8 mouse cellular contexts compared by ENCODE assay signal in the genomic region with DNA sequence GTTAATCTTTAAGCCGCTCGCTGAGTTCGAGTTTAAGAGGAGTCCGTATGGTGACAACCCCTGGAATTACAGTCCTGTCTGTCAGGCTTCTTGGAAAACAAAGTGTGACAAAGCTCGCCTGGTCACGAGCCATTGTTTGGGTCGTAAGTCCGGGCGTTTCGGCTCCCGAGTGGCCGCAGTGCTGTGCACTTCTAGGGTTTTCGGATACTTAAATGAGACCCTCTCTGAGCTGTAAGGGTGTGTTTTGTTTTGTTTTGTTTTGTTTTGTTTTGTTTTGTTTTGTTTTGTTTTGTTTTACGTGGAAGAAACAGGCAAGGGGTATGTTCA. TPM values are rescaled to one million over a fixed set of nuclear protein-coding genes. Genes with fewer than 3 reads are reported as not detected.
DNase-seq lines count a peak whose midpoint lies in the region; ATAC-seq and TF ChIP-seq lines count a peak whose summit lies in the region.

No protein-coding gene starts in this region.

- TF ChIP-seq POLR2A in lung, adult 2 months (IDR thresholded peaks at IDR 0.05; ENCODE audit: borderline replicate concordance, extremely low read depth, low read depth, low read length): no peak

- no peak for TF ChIP-seq CTCF in lung, adult 2 months (IDR thresholded peaks at IDR 0.05; ENCODE audit: insufficient read depth, low read length)

- H3K9ac ChIP-seq in forebrain, embryonic 12.5 days: peak overlapping the region; percentile 68
- peak overlapping the region; percentile 92 for H3K9ac ChIP-seq in limb, embryonic 12.5 days (replicated peaks)
- peak overlapping the region; percentile 59 for H3K9ac ChIP-seq in neural tube, embryonic 15.5 days (replicated peaks)

- peak overlapping the region; percentile 80 for H3K4me2 ChIP-seq in forebrain, embryonic 12.5 days
- H3K4me2 ChIP-seq in limb, embryonic 12.5 days: peak overlapping the region; percentile 65
- peak overlapping the region; percentile 96 for H3K4me2 ChIP-seq in neural tube, embryonic 15.5 days

- peaks cover 6% of the 10 kb centered on the region for H3K4me1 ChIP-seq in lung, adult 2 months (ENCODE audit: control insufficient read depth, insufficient read depth, low read length)
- peaks cover 33% of the 10 kb centered on the region for H3K4me1 ChIP-seq in forebrain, embryonic 12.5 days
- H3K4me1 ChIP-seq in limb, embryonic 12.5 days (replicated peaks): peaks cover 34% of the 10 kb centered on the region
- peaks cover 19% of the 10 kb centered on the region for H3K4me1 ChIP-seq in neural tube, embryonic 15.5 days

- H3K9me3 ChIP-seq in forebrain, embryonic 12.5 days: no peaks in the 10 kb centered on the region
- no peaks in the 10 kb centered on the region for H3K9me3 ChIP-seq in limb, embryonic 12.5 days
- H3K9me3 ChIP-seq in neural tube, embryonic 15.5 days (replicated peaks): no peaks in the 10 kb centered on the region

- 2% methylated on average over 14 of the region's 14 CpGs for WGBS in lung, adult 2 months
- under 1% methylated on average over 14 of the region's 14 CpGs for WGBS in forebrain, embryonic 12.5 days
- WGBS in limb, embryonic 12.5 days: under 1% methylated on average over 14 of the region's 14 CpGs
- WGBS in neural tube, embryonic 15.5 days: under 1% methylated on average over 14 of the region's 14 CpGs

- peak overlapping the region; percentile 94 for H3K4me3 ChIP-seq in lung, adult 2 months (replicated peaks; ENCODE audit: extremely low read depth, low read depth, low read length)
- H3K4me3 ChIP-seq in forebrain, embryonic 12.5 days (replicated peaks): peak overlapping the region; percentile 74
- peak overlapping the region; percentile 86 for H3K4me3 ChIP-seq in limb, embryonic 12.5 days (replicated peaks)
- H3K4me3 ChIP-seq in neural tube, embryonic 15.5 days (replicated peaks): peak overlapping the region; percentile 66

- peak overlapping the region; percentile 88 for H3K27ac ChIP-seq in forebrain, embryonic 12.5 days
- H3K27ac ChIP-seq in limb, embryonic 12.5 days: peak overlapping the region; percentile 98
- peak overlapping the region; percentile 89 for H3K27ac ChIP-seq in neural tube, embryonic 15.5 days (replicated peaks)

- no peak for DNase-seq in lung, adult 2 months
- no peak for DNase-seq in lung, postnatal 14 days
- no peak for DNase-seq in cerebellum, postnatal 10 days
- no peak for DNase-seq in frontal cortex, postnatal 25 days (ENCODE audit: low spot score in 2 of 2)
- DNase-seq in ovary, postnatal 10 days (ENCODE audit: low spot score): no peak

- no peaks in the 10 kb centered on the region for H3K36me3 ChIP-seq in forebrain, embryonic 12.5 days (replicated peaks)
- H3K36me3 ChIP-seq in limb, embryonic 12.5 days: no peaks in the 10 kb centered on the region
- no peaks in the 10 kb centered on the region for H3K36me3 ChIP-seq in neural tube, embryonic 15.5 days

- peaks cover 18% of the 10 kb centered on the region; the same call in 1 of the 2 replicates for H3K27me3 ChIP-seq in forebrain, embryonic 12.5 days
- H3K27me3 ChIP-seq in limb, embryonic 12.5 days: no peaks in the 10 kb centered on the region
- H3K27me3 ChIP-seq in neural tube, embryonic 15.5 days (replicated peaks): peaks cover 5% of the 10 kb centered on the region

- peak; percentile 33 for ATAC-seq in forebrain, embryonic 12.5 days (ENCODE audit: low FRiP score)
- peak; percentile 34 for ATAC-seq in limb, embryonic 12.5 days (ENCODE audit: insufficient number of reproducible peaks, insufficient read depth, low FRiP score, low TSS enrichment, low read depth)
- ATAC-seq in neural tube, embryonic 15.5 days (ENCODE audit: low FRiP score): peak; percentile 45

RNA-seq across cellular contexts. Expression of gene Sash1, which starts 0.6 kb away (rescaled TPM):
- 34.9 and 38.6 TPM in 2 replicates for polyA plus RNA-seq in lung, adult 2 months (2012; rRNA removed)
- polyA plus RNA-seq in forebrain, embryonic 12.5 days (2016; fragmentation: Nextera tagmentation; extraction: Ambion mirVana): 3.0 and 4.6 TPM in 2 replicates
- polyA plus RNA-seq in limb, embryonic 12.5 days (2016; fragmentation: Nextera tagmentation; extraction: Ambion mirVana): 7.5 and 7.8 TPM in 2 replicates
- 2.5 and 3.7 TPM in 2 replicates for polyA plus RNA-seq in neural tube, embryonic 15.5 days (2015; fragmentation: Nextera tagmentation; extraction: Ambion mirVana)
